Mouse (Mus musculus): ENCODE measurements around the gene Sema3b.
"Not testable (repeated sequence)": the region's sequence is repeated elsewhere in the genome, so short reads cannot be mapped to it uniquely, and the experiment has no call there.

Gene Sema3b

DNA sequence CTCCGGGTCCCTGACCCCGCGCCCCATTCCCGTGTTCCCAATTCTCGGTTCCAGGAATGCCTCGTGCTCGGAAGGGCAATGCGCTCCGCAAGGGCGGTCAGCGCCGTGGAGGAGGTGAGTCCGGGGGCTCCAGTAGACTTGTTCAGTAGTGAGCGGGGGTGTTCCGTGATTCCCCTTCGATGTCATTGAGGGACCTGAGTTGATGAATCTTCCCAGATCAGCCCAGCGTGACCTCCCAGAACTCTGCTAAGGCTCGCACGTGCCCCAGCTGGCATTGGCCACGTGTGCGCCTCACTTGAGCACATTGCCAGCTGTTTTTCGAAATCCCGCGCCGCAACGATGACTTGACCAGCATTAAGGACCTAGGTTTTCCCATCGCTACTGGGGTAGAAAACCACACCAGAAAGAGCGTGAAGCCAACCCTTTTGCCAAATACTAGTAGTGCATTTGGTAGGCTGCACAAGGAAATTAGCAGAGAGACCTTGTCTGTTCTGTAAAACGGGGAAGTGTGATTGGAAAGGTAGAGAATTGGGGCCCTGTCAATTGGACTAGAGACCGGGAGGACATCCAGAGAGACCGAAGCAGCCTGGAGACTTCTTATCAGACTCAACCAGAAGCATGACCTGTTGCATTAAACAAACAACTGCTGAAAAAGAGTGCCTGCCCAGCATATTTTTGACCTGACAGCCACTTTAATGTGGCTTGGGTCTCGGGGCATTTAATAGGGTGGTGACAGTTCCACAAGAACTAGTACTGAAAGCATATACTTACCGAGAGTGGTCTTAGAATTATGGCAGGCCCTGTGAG is 21.0 kb downstream of the Sema3b start:
- peak; percentile 68 for DNase-seq

DNA sequence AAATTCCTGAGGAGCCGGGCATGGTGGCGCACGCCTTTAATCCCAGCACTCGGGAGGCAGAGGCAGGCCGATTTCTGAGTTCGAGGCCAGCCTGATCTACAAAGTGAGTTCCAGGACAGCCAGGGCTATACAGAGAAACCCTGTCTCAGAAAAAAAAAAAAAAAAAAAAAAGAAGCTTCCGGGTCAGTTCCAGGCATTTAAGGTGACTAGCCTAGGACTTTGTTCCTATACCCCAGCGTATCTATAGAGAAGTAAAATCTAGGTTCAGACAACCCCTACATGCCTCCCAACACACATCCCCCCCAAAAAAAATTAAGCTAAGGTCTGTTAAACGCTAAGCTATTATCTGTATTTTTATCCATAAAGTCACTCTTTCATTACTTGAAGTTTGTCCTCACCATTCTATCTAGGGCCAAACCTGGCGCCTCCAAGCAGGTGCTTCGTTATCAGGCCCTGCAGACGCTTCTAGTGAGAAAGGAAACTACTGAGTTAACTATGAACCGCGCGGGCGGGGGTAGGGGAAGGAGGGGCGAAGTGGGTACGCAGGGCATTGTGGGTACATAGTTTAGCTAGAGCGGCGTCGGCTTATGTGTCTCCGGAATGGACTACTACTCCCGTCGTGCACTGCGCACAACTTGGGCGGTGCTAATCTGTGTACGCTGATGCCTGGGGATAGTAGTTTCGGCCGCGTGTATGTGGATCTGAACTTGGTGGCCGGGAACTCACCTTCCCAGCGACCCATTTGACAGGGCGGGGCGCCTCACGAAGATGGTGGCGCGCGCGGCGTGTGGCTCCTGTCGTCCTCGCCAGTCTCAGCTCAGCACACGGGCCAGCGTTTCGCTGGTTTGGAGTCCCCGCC is 21.8 kb downstream of the Sema3b start, which contains the start of gene Ifrd2:
TSS of gene Ifrd2 (plus strand) at position 669 of the 859 bp plus-strand sequence.
- peak; percentile 99 for DNase-seq

DNA sequence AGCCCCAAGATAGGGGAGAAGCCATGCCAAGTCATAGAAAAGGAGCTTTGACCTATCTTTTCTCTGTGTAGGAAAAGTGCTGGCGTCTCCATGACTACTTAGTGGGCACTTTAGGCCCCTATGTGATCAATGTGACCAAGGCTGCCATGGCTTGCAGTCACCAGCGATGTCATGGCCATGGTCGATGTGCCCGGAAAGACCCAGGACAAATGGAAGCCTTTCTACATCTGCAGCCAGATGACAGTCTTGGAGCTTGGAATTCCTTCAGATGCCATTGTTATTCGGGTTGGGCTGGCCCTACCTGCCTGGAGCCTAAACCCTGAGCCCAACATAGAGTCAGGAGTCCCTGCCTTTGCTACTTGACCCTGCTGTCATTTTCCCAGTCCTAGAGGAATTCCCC is 22.5 kb downstream of the Sema3b start:
- DNase-seq = no peak

DNA sequence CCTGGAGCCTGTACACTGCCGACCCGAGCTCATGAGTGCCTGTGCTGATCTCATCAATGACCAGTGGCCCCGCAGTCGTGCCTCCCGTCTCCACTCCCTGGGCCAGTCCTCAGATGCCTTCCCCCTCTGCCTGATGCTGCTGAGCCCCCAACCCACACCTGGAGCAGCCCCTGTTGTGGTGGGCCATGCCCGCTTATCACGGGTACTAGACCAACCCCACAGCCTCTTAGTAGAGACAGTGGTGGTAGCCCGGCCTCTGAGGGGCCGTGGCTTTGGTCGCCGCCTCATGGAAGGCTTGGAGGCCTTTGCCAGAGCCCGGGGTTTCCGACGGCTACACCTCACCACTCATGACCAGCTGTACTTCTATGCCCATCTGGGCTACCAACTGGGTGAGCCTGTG is 25.9 kb downstream of the Sema3b start:
- no peak for DNase-seq

DNA sequence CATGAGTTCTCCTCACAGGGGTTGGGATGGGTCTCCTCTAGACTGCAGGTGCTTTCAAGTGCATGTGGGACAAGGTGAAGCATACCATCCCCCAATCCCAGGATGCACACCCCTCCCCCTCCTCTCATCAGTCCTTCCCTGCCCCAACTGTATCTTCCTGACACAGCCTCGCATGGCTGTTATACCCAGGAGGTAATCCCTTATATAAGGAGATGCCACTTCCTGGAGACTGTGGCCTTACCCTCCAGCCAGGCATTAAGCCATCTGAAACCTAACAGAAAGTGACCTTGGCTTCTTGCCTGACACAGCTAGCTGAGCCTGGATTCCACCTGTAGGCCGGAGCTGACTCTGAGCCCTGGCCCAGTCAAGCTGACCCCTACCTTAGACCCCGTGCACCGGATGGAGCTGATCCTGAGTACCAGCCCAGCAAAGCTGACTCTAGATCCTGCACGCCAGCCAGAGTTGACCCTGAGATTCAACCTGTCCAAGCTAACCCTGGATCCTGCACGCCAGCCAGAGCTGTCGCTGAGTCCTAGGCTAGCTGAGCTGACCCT is 26.4 kb downstream of the Sema3b start:
- DNase-seq = no peak

DNA sequence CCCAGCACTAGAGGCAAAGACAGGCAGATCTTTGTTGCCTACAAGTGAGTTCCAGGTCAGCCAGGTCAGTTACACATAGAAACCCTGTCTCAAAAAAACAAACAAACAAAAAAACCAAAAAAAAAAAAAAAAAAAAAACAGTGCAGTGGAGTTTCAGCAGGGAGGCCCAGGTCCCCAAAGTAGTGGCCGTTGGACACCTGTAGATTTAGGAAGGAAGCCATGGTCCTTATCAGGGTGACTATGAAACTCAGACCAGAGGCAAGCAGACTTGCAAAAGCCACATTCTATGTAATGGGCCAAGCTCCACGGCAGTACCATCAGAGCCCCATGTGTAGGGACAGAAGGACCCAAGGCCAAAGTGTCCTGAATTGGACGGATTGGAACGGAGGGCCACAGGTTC is 27.4 kb downstream of the Sema3b start:
- DNase-seq = no peak

DNA sequence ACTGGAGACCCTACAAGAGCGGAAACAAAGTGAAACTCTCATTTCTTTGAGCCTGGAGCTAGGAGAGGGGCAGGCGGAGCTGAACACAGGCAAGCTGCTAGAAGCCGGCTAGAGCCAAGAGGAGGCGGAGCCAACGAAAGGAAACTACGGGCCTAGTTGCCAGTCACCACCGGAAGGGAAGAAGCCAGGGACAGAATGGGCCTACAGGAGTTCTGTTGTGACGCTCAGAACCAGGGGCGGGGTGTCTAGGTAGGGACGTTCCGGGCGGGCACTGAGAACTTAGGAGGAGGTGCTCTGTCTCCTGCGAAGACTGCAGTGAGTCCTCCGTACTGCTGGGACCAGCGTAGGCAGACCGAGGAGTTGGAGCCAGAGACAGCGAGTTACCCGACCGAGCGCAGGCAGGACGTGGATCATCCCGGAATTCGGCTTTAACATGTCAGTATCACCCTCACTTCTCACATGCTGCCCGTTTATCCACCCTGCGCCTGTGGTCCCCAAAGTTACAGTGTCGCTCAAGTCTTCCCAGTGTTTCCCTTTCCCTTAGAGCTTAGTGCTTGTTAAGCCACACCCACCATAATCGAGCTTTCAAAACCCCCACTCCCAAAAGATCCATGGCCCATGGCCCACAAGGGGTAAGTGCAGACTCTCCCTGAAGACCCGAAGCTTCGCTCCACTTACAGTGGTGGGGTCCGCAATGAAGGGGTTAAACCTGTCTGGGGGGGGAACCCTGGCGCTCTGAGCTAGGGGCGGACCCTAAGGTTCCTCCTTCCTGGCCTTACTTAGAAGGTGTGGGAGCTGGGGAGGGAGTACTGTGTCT is 28.3 kb downstream of the Sema3b start, which contains the start of gene Hyal3:
TSS of gene Hyal3 (plus strand) at position 318 of the 817 bp plus-strand sequence.
- DNase-seq = peak; percentile 91

DNA sequence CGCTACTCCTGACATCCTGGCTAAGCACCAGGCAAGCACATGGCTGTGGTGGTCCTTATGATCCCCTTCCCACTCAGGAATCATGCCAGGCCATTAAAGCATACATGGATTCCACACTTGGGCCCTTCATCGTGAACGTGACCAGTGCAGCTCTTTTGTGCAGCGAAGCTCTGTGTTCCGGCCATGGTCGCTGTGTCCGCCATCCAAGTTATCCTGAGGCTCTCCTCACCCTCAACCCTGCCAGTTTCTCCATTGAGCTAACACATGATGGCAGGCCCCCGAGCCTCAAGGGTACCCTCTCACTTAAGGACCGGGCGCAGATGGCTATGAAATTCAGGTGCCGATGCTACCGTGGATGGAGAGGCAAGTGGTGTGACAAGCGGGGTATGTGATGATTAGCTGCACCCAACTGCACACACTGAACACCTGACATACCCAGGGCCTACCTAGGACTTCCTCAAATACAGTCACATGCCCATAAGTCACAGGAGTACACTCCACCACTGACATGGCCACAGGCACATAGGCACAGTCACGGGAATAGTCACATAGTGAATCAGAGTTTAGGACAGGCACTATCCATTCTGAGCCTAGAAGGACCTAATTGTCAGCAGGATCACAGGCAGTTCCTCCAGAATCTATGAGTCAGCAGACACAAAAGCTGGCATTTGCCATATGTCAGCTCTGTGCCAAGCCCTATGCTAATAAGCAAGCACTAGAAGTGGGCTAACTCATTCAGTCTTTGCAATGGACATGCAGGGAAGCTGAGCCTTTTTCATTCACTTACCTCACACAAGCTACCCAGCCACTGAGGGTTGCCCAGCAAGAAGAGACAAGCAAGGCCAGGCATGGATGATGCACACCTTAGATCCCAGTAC is 29.8 kb downstream of the Sema3b start:
- DNase-seq = no peak

DNA sequence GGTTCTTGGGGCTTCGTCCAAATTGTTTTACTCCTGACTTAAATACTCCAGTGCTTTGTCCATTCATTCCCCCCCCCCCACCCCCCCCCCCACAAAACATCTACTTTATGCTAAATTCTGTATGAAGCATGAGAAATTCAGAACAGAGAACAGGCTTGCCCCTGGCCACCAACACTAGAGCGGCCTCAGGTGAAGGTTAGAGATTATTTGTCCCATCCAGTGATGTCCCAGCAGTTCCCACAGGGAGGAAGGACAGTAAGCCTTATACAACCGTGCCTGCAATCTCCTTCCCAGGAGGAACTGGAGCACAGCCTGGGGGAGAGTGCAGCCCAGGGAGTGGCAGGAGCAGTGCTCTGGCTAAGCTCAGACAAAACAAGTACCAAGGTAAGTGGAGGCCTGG is 30.4 kb downstream of the Sema3b start, which contains the start of gene Naa80:
TSS of gene Naa80 (plus strand) at position 301 of the 400 bp plus-strand sequence.
- no peak for DNase-seq

DNA sequence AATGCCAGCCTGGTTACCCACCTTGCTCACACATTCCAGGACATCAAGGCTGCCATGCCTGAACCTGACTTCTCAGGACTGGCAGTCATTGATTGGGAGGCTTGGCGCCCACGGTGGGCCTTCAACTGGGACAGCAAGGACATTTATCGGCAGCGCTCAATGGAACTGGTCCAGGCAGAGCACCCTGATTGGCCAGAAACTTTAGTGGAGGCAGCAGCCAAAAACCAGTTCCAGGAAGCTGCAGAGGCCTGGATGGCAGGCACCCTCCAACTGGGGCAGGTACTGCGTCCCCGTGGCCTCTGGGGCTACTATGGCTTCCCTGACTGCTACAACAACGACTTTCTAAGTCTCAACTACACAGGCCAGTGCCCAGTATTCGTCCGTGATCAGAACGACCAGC is 31.2 kb downstream of the Sema3b start:
- no peak for DNase-seq

DNA sequence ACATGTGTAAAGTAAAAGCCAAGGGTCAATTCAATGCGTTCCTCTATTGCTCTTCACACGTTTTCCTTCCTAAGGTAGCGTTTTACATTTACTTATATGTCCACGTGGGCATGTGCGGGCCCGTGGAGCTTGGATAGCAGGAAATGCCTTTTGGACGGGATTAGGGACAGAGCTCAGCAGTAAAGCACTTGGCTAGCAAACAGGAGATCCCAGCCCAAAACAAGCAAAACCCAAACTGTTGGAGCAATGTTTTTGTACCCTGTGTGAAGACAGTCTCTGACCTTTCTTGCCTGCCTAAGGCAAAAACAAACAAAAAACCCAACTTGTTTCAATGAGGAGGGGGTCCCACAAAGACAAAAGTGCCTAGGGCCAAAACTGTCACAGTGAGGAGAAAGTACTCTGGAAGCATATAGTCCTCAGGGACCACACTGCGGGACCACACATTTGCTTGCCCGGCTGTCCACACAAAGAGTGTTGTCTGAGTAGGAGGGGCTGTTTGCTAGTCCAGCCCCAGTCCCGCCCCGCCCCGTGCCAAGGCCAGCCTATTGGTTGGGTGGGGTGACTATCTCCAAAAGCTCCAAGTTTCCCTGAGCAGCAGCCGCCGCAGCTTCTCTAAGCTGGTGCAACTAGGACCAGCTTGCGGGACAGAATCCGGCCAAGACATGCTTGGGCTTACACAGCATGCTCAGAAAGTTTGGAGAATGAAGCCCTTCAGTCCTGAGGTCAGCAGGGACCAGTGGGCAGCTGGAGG is 32.5 kb downstream of the Sema3b start, which contains the start of gene Hyal1:
TSS of gene Hyal1 (plus strand) at position 571 of the 751 bp plus-strand sequence.
- DNase-seq = peak; percentile 91

DNA sequence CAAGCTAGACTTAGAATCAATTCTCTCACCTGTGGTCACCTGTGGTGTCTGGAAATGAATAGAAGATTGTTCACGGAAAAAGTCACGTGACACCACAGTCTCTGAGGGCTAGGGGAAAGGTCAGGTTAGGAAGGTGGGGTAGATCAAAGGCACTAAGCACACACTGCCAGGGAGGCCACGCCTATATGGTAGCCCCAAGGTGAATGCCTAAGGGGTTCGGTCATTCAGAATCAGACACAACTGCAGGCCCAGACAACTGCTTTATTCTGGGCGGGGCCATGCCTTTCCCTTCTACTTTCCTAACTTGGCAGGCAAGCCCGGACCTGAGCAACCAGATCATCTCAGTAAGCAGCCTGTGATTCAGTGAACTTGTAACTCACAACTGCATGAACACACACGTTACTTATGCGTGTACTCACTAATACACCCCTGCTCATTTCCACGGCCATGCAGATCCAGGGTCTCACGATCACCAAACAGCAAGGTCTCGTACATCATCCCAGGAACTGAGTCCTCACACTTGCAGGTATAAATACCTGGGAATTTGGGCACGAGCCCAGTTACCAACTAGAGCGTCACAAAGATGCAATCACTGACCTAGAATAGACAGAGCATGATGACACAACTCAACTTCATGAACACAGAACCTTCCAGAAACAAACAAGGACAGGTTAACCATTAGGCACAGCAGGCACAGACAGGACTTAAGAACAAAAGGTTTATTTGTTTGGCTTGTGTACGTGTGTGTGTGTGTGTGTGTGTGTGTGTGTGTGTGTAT is 33.3 kb downstream of the Sema3b start:
- DNase-seq = no peak

DNA sequence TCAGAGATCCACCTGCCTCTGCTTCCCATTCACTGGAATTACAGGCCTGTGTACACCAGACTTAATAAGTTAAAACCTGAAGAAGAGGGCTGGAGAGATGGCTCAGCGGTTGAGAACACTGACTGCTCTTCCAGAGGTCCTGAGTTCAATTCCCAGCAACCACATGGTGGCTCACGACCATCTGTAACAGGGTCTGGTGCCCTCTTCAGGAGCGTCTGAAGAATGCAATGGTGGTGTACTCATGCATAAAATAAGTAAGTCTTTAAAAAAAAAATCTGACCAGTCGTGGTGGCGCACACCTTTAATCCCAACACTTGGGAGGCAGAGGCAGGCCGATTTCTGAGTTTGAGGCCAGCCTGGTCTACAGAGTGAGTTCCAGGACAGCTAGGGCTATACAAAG is 35.3 kb downstream of the Sema3b start:
- not testable (repeated sequence) for DNase-seq

DNA sequence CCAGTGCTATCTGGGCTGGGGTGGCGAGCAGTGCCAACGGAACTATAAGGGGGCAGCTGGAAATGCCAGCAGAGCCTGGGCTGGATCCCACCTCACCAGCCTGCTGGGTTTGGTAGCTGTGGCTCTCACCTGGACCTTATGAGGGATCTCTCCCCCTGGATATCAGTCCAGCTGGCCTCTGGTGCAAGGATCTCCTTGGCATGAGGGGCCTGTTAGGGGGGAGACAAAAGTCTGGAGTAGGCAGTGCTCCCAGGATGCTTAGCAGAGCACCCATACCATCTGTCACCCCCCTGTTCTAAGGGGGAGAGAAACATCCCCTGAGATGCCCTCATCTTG is 36.7 kb downstream of the Sema3b start:
- no peak for DNase-seq

DNA sequence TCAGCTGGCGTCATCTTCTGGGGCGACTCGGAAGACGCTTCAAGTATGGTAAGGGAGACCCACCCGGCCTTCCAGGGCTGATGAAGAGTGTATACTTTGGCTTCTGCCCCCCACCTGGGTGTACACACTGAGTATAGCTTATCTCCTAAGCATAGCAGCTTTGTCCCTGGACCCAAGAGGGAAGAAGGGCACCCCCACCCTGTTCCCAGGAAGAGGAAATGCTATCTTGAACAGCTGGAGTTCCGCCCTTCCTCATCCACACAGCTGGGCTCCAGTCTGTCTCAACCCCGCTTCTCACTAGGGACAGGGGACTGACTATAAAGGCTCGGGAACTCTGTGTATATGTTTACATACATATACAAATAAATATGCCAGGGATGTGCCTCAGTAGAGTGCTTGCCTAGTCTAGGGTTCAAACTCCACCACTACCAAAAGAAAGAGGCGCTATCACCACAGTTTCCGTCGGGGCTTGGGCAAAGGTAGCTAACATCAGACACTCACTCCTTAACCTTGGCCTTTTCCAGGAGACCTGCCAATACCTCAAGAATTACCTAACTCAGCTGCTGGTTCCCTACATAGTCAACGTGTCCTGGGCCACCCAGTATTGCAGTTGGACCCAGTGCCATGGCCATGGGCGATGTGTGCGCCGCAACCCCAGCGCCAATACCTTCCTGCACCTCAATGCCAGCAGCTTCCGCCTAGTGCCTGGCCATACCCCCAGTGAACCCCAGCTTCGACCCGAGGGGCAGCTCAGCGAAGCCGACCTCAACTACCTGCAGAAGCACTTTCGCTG is 37.3 kb downstream of the Sema3b start:
- no peak for DNase-seq

DNA sequence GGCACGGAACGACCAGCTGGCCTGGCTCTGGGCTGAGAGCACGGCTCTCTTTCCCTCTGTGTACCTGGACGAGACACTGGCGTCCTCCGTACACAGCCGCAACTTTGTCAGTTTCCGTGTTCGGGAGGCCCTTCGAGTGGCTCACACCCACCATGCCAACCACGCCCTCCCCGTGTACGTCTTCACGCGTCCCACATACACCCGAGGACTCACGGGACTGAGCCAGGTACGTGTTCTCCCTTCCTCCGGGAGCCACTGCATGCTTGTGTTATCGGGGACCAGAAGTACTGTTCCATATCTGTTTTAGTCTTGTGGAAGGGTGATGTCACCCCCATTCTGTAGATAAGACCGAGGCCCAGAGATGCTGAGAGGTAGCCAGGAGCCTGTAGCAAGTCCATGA is 38.2 kb downstream of the Sema3b start:
- DNase-seq = no peak

DNA sequence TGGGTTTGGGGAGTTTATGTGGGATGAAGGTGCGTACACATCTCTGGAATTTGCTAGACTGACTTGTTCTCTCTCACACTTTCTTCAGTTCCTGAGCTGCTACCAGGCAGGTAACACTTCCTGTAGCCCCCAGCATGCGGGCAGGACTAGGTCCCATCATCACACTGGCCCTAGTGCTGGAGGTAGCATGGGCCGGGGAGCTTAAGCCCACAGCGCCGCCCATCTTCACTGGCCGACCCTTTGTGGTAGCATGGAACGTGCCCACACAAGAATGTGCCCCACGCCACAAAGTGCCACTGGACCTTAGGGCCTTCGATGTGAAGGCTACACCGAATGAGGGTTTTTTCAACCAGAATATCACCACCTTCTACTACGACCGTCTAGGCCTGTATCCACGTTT is 39.0 kb downstream of the Sema3b start:
- DNase-seq = no peak

DNA sequence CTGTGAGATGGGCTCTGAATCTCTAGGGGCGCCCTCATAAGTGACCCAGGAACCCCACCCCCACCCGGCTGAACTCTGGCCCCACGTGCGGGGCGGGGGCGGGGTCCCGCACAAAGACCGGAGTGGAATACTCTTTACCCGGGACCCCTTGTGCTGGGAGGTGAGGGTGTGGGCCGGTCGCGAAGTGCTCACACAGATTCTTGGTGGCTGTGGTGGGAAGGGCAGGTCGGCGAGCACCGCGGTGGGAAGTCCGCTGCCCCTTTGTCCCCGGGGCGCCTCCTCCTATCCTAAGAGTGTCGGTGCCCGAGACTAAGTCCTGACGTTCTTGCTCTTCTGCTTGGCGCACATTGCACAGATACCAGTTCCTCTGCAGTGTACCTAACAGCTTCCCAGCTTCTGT is 39.8 kb downstream of the Sema3b start:
- no peak for DNase-seq
